Mouse (Mus musculus) right cerebral cortex, postnatal 14 days (tissue): ENCODE measurements around the gene Dnaic1.
"Not testable (repeated sequence)": the region's sequence is repeated elsewhere in the genome, so short reads cannot be mapped to it uniquely, and the experiment has no call there.

Source experiments
- DNase-seq: peaks from one replicate; pipeline ENCODE4 v3.0.0; 2022

The Dnaic1 gene

GRCm38 (mm10) chr4:41671500-41671899 lies 101.9 kb downstream of the Dnaic1 start:
- no peak for DNase-seq

GRCm38 (mm10) chr4:41671963-41672480 lies 102.4 kb downstream of the Dnaic1 start:
- DNase-seq, result no peak

- DNase-seq, result no peak
Measured at GRCm38 (mm10) chr4:41672522-41672963, 103.0 kb downstream of the Dnaic1 start.

GRCm38 (mm10) chr4:41673186-41673585 lies 103.6 kb downstream of the Dnaic1 start:
- DNase-seq, result no peak

- DNase-seq, result no peak
Measured at GRCm38 (mm10) chr4:41676248-41677005, 106.9 kb downstream of the Dnaic1 start.

GRCm38 (mm10) chr4:41677006-41677629 lies 107.5 kb downstream of the Dnaic1 start:
- DNase-seq, result no peak

- DNase-seq, result no peak
Measured at GRCm38 (mm10) chr4:41678863-41679262, 109.3 kb downstream of the Dnaic1 start.

GRCm38 (mm10) chr4:41679291-41679690 lies 109.7 kb downstream of the Dnaic1 start:
- no peak for DNase-seq

- no peak for DNase-seq
Measured at GRCm38 (mm10) chr4:41681176-41681575, 111.6 kb downstream of the Dnaic1 start.

- no peak for DNase-seq
Measured at GRCm38 (mm10) chr4:41681947-41682346, 112.4 kb downstream of the Dnaic1 start.

- DNase-seq, result no peak
Measured at GRCm38 (mm10) chr4:41682789-41683188, 113.2 kb downstream of the Dnaic1 start.

GRCm38 (mm10) chr4:41683303-41683702 lies 113.7 kb downstream of the Dnaic1 start:
- not testable (repeated sequence) for DNase-seq

GRCm38 (mm10) chr4:41684131-41684930 lies 114.8 kb downstream of the Dnaic1 start:
- not testable (repeated sequence) for DNase-seq

- not testable (repeated sequence) for DNase-seq
Measured at GRCm38 (mm10) chr4:41684931-41685453, 115.4 kb downstream of the Dnaic1 start.

- not testable (repeated sequence) for DNase-seq
Measured at GRCm38 (mm10) chr4:41685882-41686492, 116.4 kb downstream of the Dnaic1 start.
